Mouse (Mus musculus) leukemia stem cell, adult 10-12 weeks (primary cell): Measurements from ENCODE around the gene Jun. TPM values are rescaled to one million over a fixed set of nuclear protein-coding genes. Genes with fewer than 3 reads are reported as not detected.

Experiments
- polyA plus RNA-seq: library from polyadenylated mRNA; stranded (reverse); fragments of >175 nt; gene quantifications from 2 replicates; pipeline ENCODE4 v1.2.3, GENCODE M21; 2012; ENCODE audit warnings: low replicate concordance

Gene Jun
- polyA plus RNA-seq: 16.9 and 54.0 TPM in 2 replicates

DNA sequence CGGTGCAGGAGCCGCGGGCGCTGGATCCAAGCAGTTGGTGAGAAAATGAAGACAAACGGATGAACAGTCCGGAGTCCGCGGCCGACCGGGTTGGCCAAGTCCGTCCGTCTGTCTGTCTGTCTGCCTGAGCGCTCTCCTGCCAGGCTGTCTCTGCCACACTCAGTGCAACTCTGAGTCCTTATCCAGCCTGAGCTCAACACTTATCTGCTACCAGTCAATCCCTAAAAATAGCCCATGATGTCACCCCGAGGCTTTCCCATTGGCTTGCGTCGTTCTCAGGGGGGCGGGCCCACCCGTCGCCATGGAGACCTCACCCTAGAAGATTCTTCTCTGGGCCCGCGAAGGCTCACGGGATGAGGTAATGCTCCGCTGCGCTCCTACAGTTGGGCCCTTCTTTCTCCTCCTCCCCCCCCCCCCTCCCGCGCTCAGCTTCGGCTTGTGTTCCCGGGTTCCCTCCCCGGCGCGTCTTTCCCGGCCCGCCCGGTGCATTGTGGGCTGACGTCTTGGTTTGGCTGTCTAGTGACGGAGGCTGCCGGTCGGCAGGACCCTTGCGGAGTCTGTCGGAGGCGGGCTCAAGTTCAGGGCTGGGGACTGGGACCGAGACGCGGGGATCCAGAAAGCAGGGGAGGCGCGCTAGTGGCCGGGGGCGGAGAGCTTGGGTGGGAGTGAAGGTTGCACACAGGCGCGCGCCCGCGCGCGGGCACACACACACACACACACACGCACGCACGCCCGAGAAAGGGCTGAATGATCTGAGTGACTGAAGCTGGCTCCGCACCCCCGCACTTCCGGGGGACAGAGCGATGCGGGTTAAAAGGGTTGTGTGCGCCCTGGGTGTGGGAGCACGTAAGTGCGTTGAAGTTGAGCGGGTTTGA, at the start of gene Jun:
Gene Jun (minus strand): TSS at position 198 of the 875 bp plus-strand sequence.

Other genes with a start within 250 kb of the Jun start
- not detected in 2 replicates for gene Eqtn, start 123.4 kb downstream of the Jun start, polyA plus RNA-seq
- 0.74 and 0.99 TPM in 2 replicates for gene Mysm1, start 73.1 kb downstream of the Jun start, polyA plus RNA-seq